Mouse (Mus musculus) MEL (cell line): Measurements from ENCODE around the gene Gm3417.

Experiments
- CTCF ChIP-seq, 3 experiments: IDR thresholded peaks in 2 of 3; conservative IDR thresholded peaks in 1 of 3; 2 replicates each; pipeline ENCODE4 v1.5.1; 2011 to 2012; ENCODE audit warnings: low read length in 3 of 3, low read depth in 2 of 3, mild to moderate bottlenecking in 2 of 3, improper control_type of control experiment in 1 of 3, inconsistent platforms in 1 of 3, mixed read lengths in 1 of 3, moderate library complexity in 1 of 3; ENCODE audit not compliant: control insufficient read depth in 1 of 3, insufficient read depth in 1 of 3, poor library complexity in 1 of 3, severe bottlenecking in 1 of 3
- EP300 ChIP-seq, 2 experiments: IDR thresholded peaks; 2 replicates each; pipeline ENCODE4 v1.6.1; 2011; ENCODE audit warnings: improper control_type of control experiment in 2 of 2, low read length in 2 of 2, low read depth in 1 of 2, mild to moderate bottlenecking in 1 of 2
- MAZ ChIP-seq: IDR thresholded peaks from 2 replicates; pipeline ENCODE4 v1.6.1; 2012; ENCODE audit warnings: low read depth, mild to moderate bottlenecking, inconsistent platforms, low read length, improper control_type of control experiment
- MEF2A ChIP-seq: IDR thresholded peaks from 2 replicates; pipeline ENCODE4 v1.6.1; 2014; ENCODE audit warnings: low read depth, mild to moderate bottlenecking, inconsistent platforms, low read length, improper control_type of control experiment; ENCODE audit not compliant: poor library complexity, insufficient replicate concordance, severe bottlenecking; ENCODE audit errors: extremely low read depth
- POLR2A ChIP-seq, 2 experiments: IDR thresholded peaks; 2 replicates each; pipeline ENCODE4 v1.6.1; 2011 to 2012; ENCODE audit warnings: low read length in 2 of 2, mild to moderate bottlenecking in 2 of 2, control low read depth in 1 of 2, improper control_type of control experiment in 1 of 2, low read depth in 1 of 2, moderate library complexity in 1 of 2; ENCODE audit not compliant: control insufficient read depth in 1 of 2, insufficient read depth in 1 of 2, poor library complexity in 1 of 2
- POLR2AphosphoS2 ChIP-seq: IDR thresholded peaks from 2 replicates; pipeline ENCODE4 v1.6.1; 2011; ENCODE audit warnings: low read length, improper control_type of control experiment
- SIN3A ChIP-seq: IDR thresholded peaks from 2 replicates; pipeline ENCODE4 v1.6.1; 2012; ENCODE audit warnings: low read length, improper control_type of control experiment, inconsistent platforms
- UBTF ChIP-seq: IDR thresholded peaks from 2 replicates; pipeline ENCODE4 v1.6.1; 2012; ENCODE audit warnings: low read depth, mild to moderate bottlenecking, inconsistent platforms, low read length, improper control_type of control experiment, moderate library complexity, borderline replicate concordance; ENCODE audit not compliant: insufficient read depth

GRCm38 (mm10) chr17:14931469-14931868, 47.1 kb downstream of the Gm3417 start:
- no peak for TF ChIP-seq CTCF (IDR thresholded peaks at IDR 0.05 in 2 of 3, conservative IDR thresholded peaks at IDR 0.05 in 1 of 3; ENCODE audit: control insufficient read depth in 1 of 3, insufficient read depth in 1 of 3, low read depth in 2 of 3, low read length in 3 of 3, poor library complexity in 1 of 3, severe bottlenecking in 1 of 3)
- TF ChIP-seq SIN3A, result no peak
- TF ChIP-seq POLR2AphosphoS2, result no peak
- no peak for TF ChIP-seq MEF2A
- TF ChIP-seq POLR2A (IDR thresholded peaks at IDR 0.05; ENCODE audit: control insufficient read depth in 1 of 2, insufficient read depth in 1 of 2, low read depth in 1 of 2, low read length in 2 of 2, poor library complexity in 1 of 2), result no peak
- TF ChIP-seq EP300 (IDR thresholded peaks at IDR 0.05; ENCODE audit: low read depth in 1 of 2, low read length in 2 of 2), result no peak
- no peak for TF ChIP-seq MAZ
- no peak for TF ChIP-seq UBTF
